Mouse (Mus musculus) testis, adult 2 months (tissue): ENCODE measurements around the gene Ctnna2.

ENCODE experiments used
- CTCF ChIP-seq: fragments of 200-500 bp; IDR thresholded peaks from 2 replicates; pipeline ENCODE4 v1.5.1; 2012; ENCODE audit warnings: low read depth, mild to moderate bottlenecking, inconsistent platforms, low read length, moderate library complexity; ENCODE audit not compliant: control insufficient read depth, insufficient read depth, insufficient replicate concordance
- POLR2A ChIP-seq: fragments of 200-500 bp; IDR thresholded peaks from 2 replicates; pipeline ENCODE4 v1.6.1; 2012; ENCODE audit warnings: low read depth, mild to moderate bottlenecking, inconsistent platforms, low read length, moderate library complexity; ENCODE audit not compliant: control insufficient read depth

DNA sequence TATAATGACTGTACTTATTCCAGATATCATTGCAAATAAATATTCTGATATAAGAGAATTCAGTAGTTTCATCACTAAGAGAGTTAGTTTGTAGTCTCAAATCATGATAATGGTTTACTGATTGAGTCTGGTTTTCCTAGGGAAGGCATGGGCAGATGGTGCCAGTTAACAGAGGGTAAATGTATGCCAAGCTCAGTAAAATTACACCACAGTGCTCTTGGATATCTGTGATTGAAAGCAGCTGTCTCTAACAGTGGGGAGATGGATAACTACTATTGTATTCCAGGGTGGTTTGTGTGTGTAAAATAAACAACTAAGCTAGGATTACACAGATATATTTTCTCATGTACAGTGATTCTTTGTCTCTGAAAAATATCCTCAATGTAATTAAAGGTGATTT, 140.8 kb downstream of the Ctnna2 start:
- TF ChIP-seq CTCF (no peak), POLR2A (no peak)
